27 mouse cellular contexts compared by ENCODE assay signal in genomic region chr4:129447778-129448563, GRCm38 (mm10). TPM values are rescaled to one million over a fixed set of nuclear protein-coding genes. Genes with fewer than 3 reads are reported as not detected.
DNase-seq lines count a peak whose midpoint lies in the region; ATAC-seq and TF ChIP-seq lines count a peak whose summit lies in the region.
"Had no signal": no experiment of that assay in that cellular context is flagged by ENCODE, and none has a peak within 500 bp of the region (broad histone marks: within the 10 kb centered on the region; RNA-seq: fewer than 3 reads in every experiment).

No protein-coding gene starts in this region.

- 0 out of 2 replicates have a peak, but pooled peaks have one; percentile 8 for ATAC-seq in heart, postnatal 0 days (ENCODE audit: insufficient read depth, low read depth)
- ATAC-seq: forebrain, postnatal 0 days; inflammation-experienced regulatory T-cells, adult 6 months had no signal

- H3K9me3 ChIP-seq in heart, postnatal 0 days (replicated peaks; ENCODE audit: control insufficient read depth, low read length): no peaks in the 10 kb centered on the region
- H3K9me3 ChIP-seq: neural tube, embryonic 12.5 days; stomach, embryonic 15.5 days had no signal

- H3K36me3 ChIP-seq in heart, postnatal 0 days (replicated peaks; ENCODE audit: control insufficient read depth, insufficient read depth, low read length): no peaks in the 10 kb centered on the region
- H3K36me3 ChIP-seq: neural tube, embryonic 12.5 days; stomach, embryonic 15.5 days had no signal

- H3K27me3 ChIP-seq in heart, postnatal 0 days (ENCODE audit: control insufficient read depth, insufficient read depth, low read length): no peaks in the 10 kb centered on the region
- H3K27me3 ChIP-seq: stomach, embryonic 15.5 days had no signal

- WGBS in heart, postnatal 0 days: 48% methylated on average over 11 of the region's 11 CpGs

- TF ChIP-seq CTCF in heart, postnatal 0 days (IDR thresholded peaks at IDR 0.05; ENCODE audit: low read depth): no peak

- H3K4me2 ChIP-seq in heart, postnatal 0 days (ENCODE audit: low read depth, low read length): no peak overlapping the region
- H3K4me2 ChIP-seq: neural tube, embryonic 12.5 days; stomach, embryonic 15.5 days had no signal

- DNase-seq in cerebellum, postnatal 10 days: peak; percentile 28
- no peak for DNase-seq in cerebellum, postnatal 4 days (ENCODE audit: low spot score in 2 of 2)
- no peak for DNase-seq in heart, postnatal 0 days (ENCODE audit: low spot score)
- DNase-seq in heart, adult 18-20 months: no peak
- DNase-seq in urinary bladder, postnatal 14 days (ENCODE audit: low spot score): peak; percentile 43
- no peak for DNase-seq in urinary bladder, postnatal 36 days (ENCODE audit: low spot score in 2 of 2)
- DNase-seq in thymus, postnatal 36 days: no peak
- no peak for DNase-seq in embryo, embryonic 10 days (ENCODE audit: low spot score)
- DNase-seq: B cell, adult 2 months; cerebellum, adult 11 months; cerebellum, postnatal 25 days; forebrain, postnatal 0 days; kidney, adult 8-10 months; kidney, postnatal 25 days; layer of hippocampus, adult 9-11 months; right cerebral cortex, postnatal 14 days; thymus, postnatal 4 days had no signal

- no peak for TF ChIP-seq EP300 in heart, postnatal 0 days (IDR thresholded peaks at IDR 0.05; ENCODE audit: low read depth)

- peak overlapping the region; percentile 40; the same call in 1 of the 2 replicates for H3K27ac ChIP-seq in heart, postnatal 0 days (ENCODE audit: low read depth)
- H3K27ac ChIP-seq: neural tube, embryonic 12.5 days; stomach, embryonic 15.5 days had no signal

- H3K4me1 ChIP-seq in heart, postnatal 0 days (ENCODE audit: control insufficient read depth, insufficient read depth): peaks cover 12% of the 10 kb centered on the region; the same call in 1 of the 2 replicates
- H3K4me1 ChIP-seq: neural tube, embryonic 12.5 days; stomach, embryonic 15.5 days had no signal

- H3K4me3 ChIP-seq in heart, postnatal 0 days (ENCODE audit: low read depth, low read length): no peak overlapping the region
- H3K4me3 ChIP-seq: neural tube, embryonic 12.5 days; stomach, embryonic 15.5 days had no signal

- no peak overlapping the region for H3K9ac ChIP-seq in heart, postnatal 0 days (replicated peaks; ENCODE audit: low read depth, low read length)
- H3K9ac ChIP-seq: forebrain, postnatal 0 days; neural tube, embryonic 12.5 days; stomach, embryonic 15.5 days had no signal

RNA-seq across cellular contexts. Expression of gene Zbtb8b, which starts 7.3 kb away (rescaled TPM):
- 1.9 and 3.6 TPM in 2 replicates for total RNA-seq in heart, postnatal 0 days (2014; rRNA removed; ENCODE audit: low replicate concordance)
- 1.1 and 1.6 TPM in 2 replicates for polyA plus RNA-seq in heart, postnatal 0 days (2015; fragmentation: Nextera tagmentation; extraction: Ambion mirVana)
- under 1 TPM in 1 of 2 experiments, not detected in 1; 0.69 TPM for total RNA-seq in heart, adult 18-20 months (2021)
- total RNA-seq: gastrocnemius, adult 18-20 months had no signal
- polyA plus RNA-seq: inflammation-experienced regulatory T-cells, adult 6 months; spleen, adult 2 months had no signal

RNA-seq across cellular contexts. Expression of gene Bsdc1, which starts 13.4 kb away (rescaled TPM):
- total RNA-seq in heart, postnatal 0 days (2014; rRNA removed; ENCODE audit: low replicate concordance): 46.3 and 58.4 TPM in 2 replicates
- 18.7 and 20.1 TPM in 2 replicates for polyA plus RNA-seq in heart, postnatal 0 days (2015; fragmentation: Nextera tagmentation; extraction: Ambion mirVana)
- 10 to 100 TPM; 46.7 to 49.1 TPM for total RNA-seq in heart, adult 18-20 months (2021)

RNA-seq across cellular contexts. Expression of gene Tssk3, which starts 42.9 kb away (rescaled TPM):
- total RNA-seq in heart, postnatal 0 days (2014; rRNA removed; ENCODE audit: low replicate concordance): not detected in 2 replicates
- not detected in 2 replicates for polyA plus RNA-seq in heart, postnatal 0 days (2015; fragmentation: Nextera tagmentation; extraction: Ambion mirVana)
- not detected for total RNA-seq in heart, adult 18-20 months (2021)
- total RNA-seq: adrenal gland, adult 18-20 months; gastrocnemius, adult 18-20 months; megakaryocyte-erythroid progenitor cell, adult 5-6 weeks had no signal
- polyA plus RNA-seq: embryonic facial prominence, embryonic 11.5 days; hindbrain, embryonic 11.5 days; inflammation-experienced regulatory T-cells, adult 6 months; limb, embryonic 14.5 days; neural tube, embryonic 12.5 days; spleen, adult 2 months; stomach, embryonic 15.5 days had no signal

RNA-seq across cellular contexts. Expression of gene Fam229a, which starts 43.0 kb away (rescaled TPM):
- not detected in 2 replicates for total RNA-seq in heart, postnatal 0 days (2014; rRNA removed; ENCODE audit: low replicate concordance)
- polyA plus RNA-seq in heart, postnatal 0 days (2015; fragmentation: Nextera tagmentation; extraction: Ambion mirVana): 0.22 and 0.52 TPM in 2 replicates
- under 1 TPM in 1 of 2 experiments, not detected in 1; 0.57 TPM for total RNA-seq in heart, adult 18-20 months (2021)
- total RNA-seq: adrenal gland, adult 18-20 months; gastrocnemius, adult 18-20 months; megakaryocyte-erythroid progenitor cell, adult 5-6 weeks had no signal
- polyA plus RNA-seq: embryonic facial prominence, embryonic 11.5 days; hindbrain, embryonic 11.5 days; inflammation-experienced regulatory T-cells, adult 6 months; limb, embryonic 14.5 days; neural tube, embryonic 12.5 days had no signal

Comparison
In these comparisons a context has a peak if more than half of its experiments do, and no peak if none do; other contexts are left out.
1. DNase-seq: peak in cerebellum, postnatal 10 days (2 of 2) and urinary bladder, postnatal 14 days (single experiment); none in cerebellum, postnatal 4 days (0 of 2), heart, postnatal 0 days (single experiment), heart, adult 18-20 months (0 of 2), urinary bladder, postnatal 36 days (0 of 2), thymus, postnatal 36 days (0 of 2) and embryo, embryonic 10 days (single experiment).